Mouse (Mus musculus) megakaryocyte, embryonic 14.5 days (primary cell): ENCODE data around the gene Scand1.

Experiments used
- FLI1 ChIP-seq: IDR thresholded peaks from 2 replicates; pipeline ENCODE4 v1.6.1; 2012; ENCODE audit warnings: low read length, inconsistent platforms, mixed read lengths
- GATA1 ChIP-seq: IDR thresholded peaks from 3 replicates; pipeline ENCODE4 v1.6.1; 2012; ENCODE audit warnings: mixed read lengths, low read length, inconsistent platforms, borderline replicate concordance

DNA sequence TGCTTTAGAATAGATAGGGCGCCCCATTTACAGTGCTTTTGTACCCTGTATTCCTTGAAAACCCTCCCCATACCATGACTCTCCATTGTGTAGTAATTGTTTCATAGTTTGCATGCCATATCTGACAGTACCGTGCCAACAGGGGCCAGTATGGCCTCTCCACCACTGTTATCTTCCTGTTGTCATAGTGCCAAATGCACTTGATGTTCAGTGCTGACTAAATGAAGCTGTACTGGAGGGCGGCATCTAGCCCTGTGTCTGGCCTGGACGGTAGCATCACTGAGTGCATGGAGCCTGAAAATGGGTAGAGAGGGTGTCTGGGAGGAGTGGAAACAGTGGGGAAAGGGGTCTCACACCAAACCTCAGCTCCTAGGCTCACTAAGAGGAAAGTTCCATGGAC is 27.6 kb upstream of the Scand1 start:
- TF ChIP-seq GATA1: no peak
- TF ChIP-seq FLI1: no peak
